Mouse (Mus musculus) midbrain, embryonic 14.5 days (tissue): ENCODE measurements at regions not wholly inside any gene's neighbourhood (a gene's known extent, or its start where the extent isn't known, plus 50 kb on each side); places are given as distances from the start of the nearest gene placed in this dataset.

Experiments used
- ATAC-seq: fragments of 200-750 bp; cut with Nextera tagmentation; 2 replicates; pipeline ENCODE4 v1.8.0; 2017; ENCODE audit warnings: moderate number of reproducible peaks, moderate library complexity; ENCODE audit not compliant: low FRiP score, low TSS enrichment
- DNase-seq: peaks from one replicate; pipeline ENCODE4 v3.0.0-alpha.2; 2015
- H3K27ac ChIP-seq: fragments of 300-500 bp; sonication (generic); replicated peaks from 2 replicates; pipeline ENCODE4 v1.5.1; 2014; ENCODE audit warnings: mild to moderate bottlenecking, low read depth, low read length, moderate library complexity
- H3K27me3 ChIP-seq: fragments of 300-500 bp; sonication (generic); 2 replicates; pipeline ENCODE4 v1.6.1; 2014; ENCODE audit warnings: low read length, control low read depth, mixed read lengths; ENCODE audit not compliant: control insufficient read depth, insufficient read depth
- H3K36me3 ChIP-seq: fragments of 300-500 bp; sonication (generic); 2 replicates; pipeline ENCODE4 v1.6.1; 2014; ENCODE audit warnings: low read length, control low read depth; ENCODE audit not compliant: control insufficient read depth, insufficient read depth
- H3K4me1 ChIP-seq: fragments of 300-500 bp; sonication (generic); 2 replicates; pipeline ENCODE4 v1.6.1; 2014; ENCODE audit warnings: mild to moderate bottlenecking, antibody characterized with exemption, low read length, control low read depth; ENCODE audit not compliant: control insufficient read depth, insufficient read depth
- H3K4me2 ChIP-seq: fragments of 300-500 bp; sonication (generic); 2 replicates; pipeline ENCODE4 v1.6.1; 2014; ENCODE audit warnings: mild to moderate bottlenecking, low read length, moderate library complexity
- H3K4me3 ChIP-seq: fragments of 300-500 bp; sonication (generic); replicated peaks from 2 replicates; pipeline ENCODE4 v1.5.1; 2014; ENCODE audit warnings: low read depth, low read length
- H3K9ac ChIP-seq: fragments of 300-500 bp; sonication (generic); replicated peaks from 2 replicates; pipeline ENCODE4 v1.6.1; 2014; ENCODE audit warnings: mild to moderate bottlenecking, low read length, moderate library complexity
- H3K9me3 ChIP-seq: fragments of 300-500 bp; sonication (generic); 2 replicates; pipeline ENCODE4 v1.6.1; 2016; ENCODE audit warnings: low read length, control low read depth, mixed read lengths; ENCODE audit not compliant: control insufficient read depth
- WGBS: fragments of 180-500 bp; shearing (Covaris S2); extraction: QIAGEN DNeasy Blood & Tissue Kit; methylation state at CpG from one replicate; pipeline ENCODE4 v1.1.7; 2014; 5-methylcytosine and 5-hydroxymethylcytosine counted together

GRCm38 (mm10) chr8:82265745-82266144 is 137.3 kb downstream of the Il15 start:
- ATAC-seq, result no peak; the same call in 1 of the 2 replicates

GRCm38 (mm10) chr8:82262196-82262595 is 140.8 kb downstream of the Il15 start:
- H3K9ac ChIP-seq, result no peak overlapping the region
- DNase-seq (peak; percentile 7), ATAC-seq (no peak)
- 73% methylated on average over 4 of the region's 4 CpGs for WGBS
- no peak overlapping the region for H3K4me3 ChIP-seq
- no peaks in the 10 kb centered on the region for H3K27me3 ChIP-seq
- no peak overlapping the region for H3K4me2 ChIP-seq
- no peaks in the 10 kb centered on the region for H3K36me3 ChIP-seq
- no peak overlapping the region for H3K27ac ChIP-seq
- H3K9me3 ChIP-seq, result no peaks in the 10 kb centered on the region
- H3K4me1 ChIP-seq, result no peaks in the 10 kb centered on the region

More at GRCm38 (mm10) chr8:82265745-82266144, 137.3 kb downstream of the Il15 start:
- H3K9ac ChIP-seq, result no peak overlapping the region
- 56% methylated on average over 3 of the region's 3 CpGs for WGBS
- no peaks in the 10 kb centered on the region for H3K27me3 ChIP-seq
- no peaks in the 10 kb centered on the region for H3K4me1 ChIP-seq
- no peak overlapping the region for H3K27ac ChIP-seq
- no peak overlapping the region for H3K4me3 ChIP-seq
- no peaks in the 10 kb centered on the region for H3K9me3 ChIP-seq
- DNase-seq, result peak; percentile 52
- H3K4me2 ChIP-seq, result no peak overlapping the region
- H3K36me3 ChIP-seq, result no peaks in the 10 kb centered on the region

- Histone ChIP-seq H3K36me3 (no peaks in the 10 kb centered on the region), H3K4me3 (no peak overlapping the region), H3K27ac (no peak overlapping the region), H3K9me3 (no peaks in the 10 kb centered on the region), H3K4me1 (no peaks in the 10 kb centered on the region), H3K27me3 (no peaks in the 10 kb centered on the region), H3K9ac (no peak overlapping the region), H3K4me2 (no peak overlapping the region)
- WGBS, result 93% methylated on average over 1 of the region's 1 CpGs
- no peak for ATAC-seq
- DNase-seq, result no peak
These were observed 142.4 kb downstream of the Il15 start for GRCm38 (mm10) chr8:82260613-82261012.

- H3K4me2 ChIP-seq, result no peak overlapping the region
- no peak overlapping the region for H3K9ac ChIP-seq
- H3K27ac ChIP-seq, result no peak overlapping the region
- no peaks in the 10 kb centered on the region for H3K4me1 ChIP-seq
- no peaks in the 10 kb centered on the region for H3K36me3 ChIP-seq
- DNase-seq, result no peak
- H3K4me3 ChIP-seq, result no peak overlapping the region
- 86% methylated on average over 2 of the region's 2 CpGs for WGBS
- H3K27me3 ChIP-seq, result no peaks in the 10 kb centered on the region
- H3K9me3 ChIP-seq, result no peaks in the 10 kb centered on the region
- no peak for ATAC-seq
These were observed 147.2 kb downstream of the Il15 start for GRCm38 (mm10) chr8:82255815-82256214.

- no peaks in the 10 kb centered on the region for H3K9me3 ChIP-seq
- no peaks in the 10 kb centered on the region for H3K36me3 ChIP-seq
- no peak overlapping the region for H3K4me3 ChIP-seq
- ATAC-seq, result no peak
- H3K4me2 ChIP-seq, result no peak overlapping the region
- no peak overlapping the region for H3K27ac ChIP-seq
- H3K27me3 ChIP-seq, result no peaks in the 10 kb centered on the region
- no peaks in the 10 kb centered on the region for H3K4me1 ChIP-seq
- no peak overlapping the region for H3K9ac ChIP-seq
- DNase-seq, result no peak
These were observed 150.6 kb downstream of the Il15 start for GRCm38 (mm10) chr8:82252406-82252805.

- Histone ChIP-seq H3K9ac (no peak overlapping the region), H3K9me3 (no peaks in the 10 kb centered on the region), H3K36me3 (no peaks in the 10 kb centered on the region), H3K4me2 (no peak overlapping the region), H3K27ac (no peak overlapping the region), H3K27me3 (no peaks in the 10 kb centered on the region), H3K4me1 (no peaks in the 10 kb centered on the region), H3K4me3 (no peak overlapping the region)
- DNase-seq (no peak), ATAC-seq (no peak)
- WGBS, result 86% methylated on average over 3 of the region's 3 CpGs
These were observed 153.0 kb downstream of the Il15 start for GRCm38 (mm10) chr8:82249841-82250577.

- no peaks in the 10 kb centered on the region for H3K27me3 ChIP-seq
- H3K4me2 ChIP-seq, result no peak overlapping the region
- H3K36me3 ChIP-seq, result no peaks in the 10 kb centered on the region
- H3K4me3 ChIP-seq, result no peak overlapping the region
- H3K9me3 ChIP-seq, result no peaks in the 10 kb centered on the region
- DNase-seq (no peak), ATAC-seq (no peak)
- H3K27ac ChIP-seq, result no peak overlapping the region
- H3K9ac ChIP-seq, result no peak overlapping the region
- no peaks in the 10 kb centered on the region for H3K4me1 ChIP-seq
- 79% methylated on average over 2 of the region's 2 CpGs for WGBS
These were observed 158.9 kb downstream of the Il15 start for GRCm38 (mm10) chr8:82244076-82244475.

- Histone ChIP-seq H3K36me3 (no peaks in the 10 kb centered on the region), H3K4me1 (no peaks in the 10 kb centered on the region), H3K4me3 (no peak overlapping the region), H3K9ac (no peak overlapping the region), H3K4me2 (no peak overlapping the region), H3K27me3 (no peaks in the 10 kb centered on the region), H3K27ac (no peak overlapping the region), H3K9me3 (no peaks in the 10 kb centered on the region)
- WGBS, result 65% methylated on average over 2 of the region's 2 CpGs
- ATAC-seq, result no peak
- DNase-seq, result peak; percentile 12
These were observed 173.1 kb downstream of the Il15 start for GRCm38 (mm10) chr8:82229883-82230282.

- H3K4me3 ChIP-seq, result no peak overlapping the region
- no peaks in the 10 kb centered on the region for H3K9me3 ChIP-seq
- WGBS, result 67% methylated on average over 3 of the region's 3 CpGs
- no peak overlapping the region for H3K27ac ChIP-seq
- H3K4me1 ChIP-seq, result no peaks in the 10 kb centered on the region
- DNase-seq (no peak), ATAC-seq (no peak)
- no peaks in the 10 kb centered on the region for H3K36me3 ChIP-seq
- no peaks in the 10 kb centered on the region for H3K27me3 ChIP-seq
- H3K9ac ChIP-seq, result no peak overlapping the region
- H3K4me2 ChIP-seq, result no peak overlapping the region
These were observed 201.3 kb downstream of the Il15 start for GRCm38 (mm10) chr8:82201746-82202145.
